Mouse (Mus musculus): Measurements from ENCODE around the gene Arf5. TPM values are rescaled to one million over a fixed set of nuclear protein-coding genes. Genes with fewer than 3 reads are reported as not detected.

The Arf5 gene
- 226 TPM for polyA plus RNA-seq (2017; shearing (Covaris generic))

DNA sequence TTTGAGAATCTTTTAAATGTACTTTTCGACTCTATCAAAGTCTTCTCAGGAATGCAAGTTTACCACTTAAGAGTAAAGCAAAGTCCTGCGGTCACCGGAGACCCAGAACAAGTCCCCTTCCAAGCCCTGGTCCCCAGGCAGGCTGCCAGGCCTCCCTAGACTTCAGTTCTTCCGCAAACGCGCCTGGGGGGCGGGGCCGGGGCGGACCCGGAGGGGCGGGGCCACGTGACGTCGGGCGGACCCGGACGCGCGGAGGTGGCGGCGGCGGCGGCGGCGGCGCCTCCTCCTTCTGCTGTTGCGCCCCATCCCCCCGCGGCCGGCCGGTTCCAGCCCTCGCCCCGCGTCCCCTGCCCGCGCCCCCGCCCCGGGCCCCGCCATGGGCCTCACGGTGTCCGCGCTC lies at the start of gene Arf5:
Arf5 (plus strand) TSS at position 248 of the 400 bp plus-strand sequence.

DNA sequence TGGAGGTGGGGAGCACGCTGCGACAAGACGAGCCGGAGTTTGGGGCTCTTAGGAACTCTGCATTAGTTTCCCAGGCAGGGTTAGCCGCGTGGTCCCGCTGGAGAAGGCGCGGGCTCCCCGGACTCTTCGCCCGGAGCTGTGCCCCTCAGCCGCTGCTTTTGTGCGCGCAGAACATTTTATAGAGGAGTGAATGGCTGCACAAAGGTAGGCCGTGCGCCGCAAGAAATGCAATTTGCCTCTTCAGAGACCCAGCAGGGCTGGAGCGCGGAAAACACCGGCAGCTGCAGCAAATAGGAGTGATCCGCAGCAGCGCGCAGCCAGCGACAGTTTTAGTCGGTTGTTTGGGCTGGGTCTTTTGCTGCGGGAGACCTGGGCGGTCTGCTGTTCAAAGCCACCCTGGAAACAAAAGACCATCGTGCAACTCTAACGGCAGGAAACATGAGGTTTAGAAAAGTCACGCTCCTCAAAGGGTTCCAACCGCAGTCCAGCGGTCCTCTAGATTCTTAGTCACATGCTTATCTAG lies 25.6 kb upstream of the Arf5 start, which contains the start of gene Zfp800:
Zfp800 (minus strand) TSS at position 325 of the 523 bp plus-strand sequence.

GRCm38 (mm10) chr6:28427096-28427839 lies 3.9 kb downstream of the Arf5 start, which contains the start of gene Fscn3:
Gene Fscn3, plus strand, starts transcription at chr6:28427789.

DNA sequence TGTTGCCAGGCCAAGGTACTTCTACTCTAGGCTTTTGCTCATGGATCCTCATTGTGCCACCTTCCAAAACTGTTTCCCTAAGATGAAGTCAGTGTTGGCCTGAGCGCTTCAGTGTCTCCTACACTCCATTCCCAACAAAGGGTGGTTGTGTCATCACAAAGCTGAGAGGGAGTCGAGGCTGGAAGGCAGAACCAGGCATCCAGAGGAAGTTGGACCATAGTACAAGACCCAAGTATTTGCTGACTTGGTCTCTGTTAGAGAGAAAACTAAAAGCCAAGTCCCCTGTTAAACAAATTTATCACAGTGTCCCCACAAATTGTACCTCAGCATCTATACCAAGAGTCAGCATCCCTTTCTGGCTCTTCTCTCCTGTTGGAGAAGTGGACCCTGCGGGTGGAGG lies 4.9 kb downstream of the Arf5 start, which contains the start of gene Gcc1:
Gcc1 (minus strand) TSS at position 101 of the 400 bp plus-strand sequence.

DNA sequence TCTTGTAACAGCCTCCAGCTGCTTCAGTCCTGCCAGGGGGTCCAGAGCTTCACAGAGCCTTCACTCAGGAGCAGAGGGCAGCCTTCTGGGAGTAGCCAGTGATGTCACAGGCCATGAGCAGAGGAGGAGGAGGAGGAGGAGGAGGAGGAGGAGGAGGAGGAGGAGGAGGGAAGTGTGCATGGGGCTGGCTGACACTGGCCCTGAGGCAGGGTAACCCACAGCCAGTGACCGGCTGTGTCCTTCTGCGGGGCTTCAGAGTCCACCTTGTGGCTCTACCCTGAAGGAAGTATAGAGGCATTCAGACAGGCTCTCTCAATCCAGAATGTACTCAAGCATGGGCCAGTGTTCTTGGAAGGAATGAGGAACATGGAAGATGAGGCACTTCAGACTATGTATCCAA lies 25.9 kb downstream of the Arf5 start, which contains the start of gene Pax4:
Pax4 (minus strand) TSS at position 101 of the 400 bp plus-strand sequence.

GRCm38 (mm10) chr6:28474839-28475238 lies 51.5 kb downstream of the Arf5 start, which contains the start of gene Snd1:
Gene Snd1, plus strand, starts transcription at chr6:28475139.

Other genes starting within 250 kb of the Arf5 start
- 49.7 TPM for gene Zfp800, start 25.6 kb upstream of the Arf5 start, polyA plus RNA-seq (2017; shearing (Covaris generic))
- not detected for gene Fscn3, start 4.2 kb downstream of the Arf5 start, polyA plus RNA-seq (2017; shearing (Covaris generic))
- gene Gcc1, start 4.8 kb downstream of the Arf5 start, polyA plus RNA-seq (2017; shearing (Covaris generic)), result 20.0 TPM
- gene Pax4, start 25.8 kb downstream of the Arf5 start, polyA plus RNA-seq (2017; shearing (Covaris generic)), result not detected
- gene Snd1, start 51.6 kb downstream of the Arf5 start, polyA plus RNA-seq (2017; shearing (Covaris generic)), result 101 TPM

Data from effector memory CD4-positive, alpha-beta T cell, adult 7 months (primary cell).